Mouse (Mus musculus): ENCODE data around the gene Tmem200b. TPM values are rescaled to one million over a fixed set of nuclear protein-coding genes. Genes with fewer than 3 reads are reported as not detected.

The Tmem200b gene
- polyA plus RNA-seq, 1 experiment from 2014 or later, result 1.8 TPM

- peaks cover 11% of the 10 kb centered on the region; the same call in 1 of the 2 replicates for H3K36me3 ChIP-seq (ENCODE audit: control insufficient read depth, insufficient read depth, low read length)
- WGBS, result 59% methylated on average over 1 of the region's 1 CpGs
- H3K4me2 ChIP-seq (replicated peaks; ENCODE audit: low read depth), result no peak overlapping the region
- H3K4me1 ChIP-seq (replicated peaks; ENCODE audit: control insufficient read depth, insufficient read depth), result no peaks in the 10 kb centered on the region; the same call in 1 of the 2 replicates
- no peaks in the 10 kb centered on the region for H3K27me3 ChIP-seq (ENCODE audit: control insufficient read depth, insufficient read depth, low read length)
- no peak for DNase-seq (ENCODE audit: low spot score)
- no peaks in the 10 kb centered on the region for H3K9me3 ChIP-seq (ENCODE audit: control insufficient read depth, low read length)
- no peak for TF ChIP-seq EP300 (optimal IDR thresholded peaks at IDR 0.05)
- TF ChIP-seq CTCF (IDR thresholded peaks at IDR 0.05; ENCODE audit: low read depth), result no peak
- H3K4me3 ChIP-seq (ENCODE audit: low read depth, low read length), result no peak overlapping the region
- no peak for ATAC-seq (ENCODE audit: low FRiP score, low TSS enrichment)
- no peak overlapping the region for H3K27ac ChIP-seq (replicated peaks)
- no peak overlapping the region for H3K9ac ChIP-seq (ENCODE audit: low read length)
Measured at GRCm38 (mm10) chr4:131888564-131888963, 33.0 kb upstream of the Tmem200b start.

GRCm38 (mm10) chr4:131890692-131891091 is 30.9 kb upstream of the Tmem200b start:
- H3K9me3 ChIP-seq (ENCODE audit: control insufficient read depth, low read length), result no peaks in the 10 kb centered on the region
- TF ChIP-seq EP300 (optimal IDR thresholded peaks at IDR 0.05) (no peak), CTCF (IDR thresholded peaks at IDR 0.05; ENCODE audit: low read depth) (no peak)
- H3K4me2 ChIP-seq (replicated peaks; ENCODE audit: low read depth), result no peak overlapping the region
- H3K36me3 ChIP-seq (ENCODE audit: control insufficient read depth, insufficient read depth, low read length), result peaks cover 17% of the 10 kb centered on the region; the same call in 1 of the 2 replicates
- H3K27ac ChIP-seq (replicated peaks), result no peak overlapping the region
- no peaks in the 10 kb centered on the region for H3K4me1 ChIP-seq (replicated peaks; ENCODE audit: control insufficient read depth, insufficient read depth)
- H3K27me3 ChIP-seq (ENCODE audit: control insufficient read depth, insufficient read depth, low read length), result no peaks in the 10 kb centered on the region
- DNase-seq (ENCODE audit: low spot score), result no peak
- ATAC-seq (ENCODE audit: low FRiP score, low TSS enrichment), result no peak
- H3K4me3 ChIP-seq (ENCODE audit: low read depth, low read length), result no peak overlapping the region
- H3K9ac ChIP-seq (ENCODE audit: low read length), result no peak overlapping the region
- WGBS, result 76% methylated on average over 3 of the region's 3 CpGs

- no peak overlapping the region for H3K4me2 ChIP-seq (replicated peaks; ENCODE audit: low read depth)
- no peaks in the 10 kb centered on the region for H3K27me3 ChIP-seq (ENCODE audit: control insufficient read depth, insufficient read depth, low read length)
- ATAC-seq (ENCODE audit: low FRiP score, low TSS enrichment), result 0 out of 2 replicates have a peak, but pooled peaks have one; percentile 21
- no peak overlapping the region for H3K9ac ChIP-seq (ENCODE audit: low read length)
- peaks cover 46% of the 10 kb centered on the region for H3K36me3 ChIP-seq (ENCODE audit: control insufficient read depth, insufficient read depth, low read length)
- no peak for DNase-seq (ENCODE audit: low spot score)
- TF ChIP-seq CTCF (IDR thresholded peaks at IDR 0.05; ENCODE audit: low read depth), result no peak
- no peak for TF ChIP-seq EP300 (optimal IDR thresholded peaks at IDR 0.05)
- 88% methylated on average over 5 of the region's 5 CpGs for WGBS
- no peaks in the 10 kb centered on the region for H3K4me1 ChIP-seq (replicated peaks; ENCODE audit: control insufficient read depth, insufficient read depth)
- H3K27ac ChIP-seq (replicated peaks), result peak overlapping the region; percentile 40; the same call in 1 of the 2 replicates
- H3K9me3 ChIP-seq (ENCODE audit: control insufficient read depth, low read length), result no peaks in the 10 kb centered on the region
- H3K4me3 ChIP-seq (ENCODE audit: low read depth, low read length), result no peak overlapping the region
Measured at GRCm38 (mm10) chr4:131897109-131897508, 24.5 kb upstream of the Tmem200b start.

GRCm38 (mm10) chr4:131897787-131898186 is 23.8 kb upstream of the Tmem200b start:
- 74% methylated on average over 8 of the region's 8 CpGs for WGBS
- Histone ChIP-seq H3K9me3 (ENCODE audit: control insufficient read depth, low read length) (no peaks in the 10 kb centered on the region), H3K4me2 (replicated peaks; ENCODE audit: low read depth) (no peak overlapping the region), H3K27ac (replicated peaks) (no peak overlapping the region), H3K36me3 (ENCODE audit: control insufficient read depth, insufficient read depth, low read length) (peaks cover 43% of the 10 kb centered on the region), H3K4me1 (replicated peaks; ENCODE audit: control insufficient read depth, insufficient read depth) (no peaks in the 10 kb centered on the region), H3K4me3 (ENCODE audit: low read depth, low read length) (no peak overlapping the region), H3K27me3 (ENCODE audit: control insufficient read depth, insufficient read depth, low read length) (no peaks in the 10 kb centered on the region), H3K9ac (ENCODE audit: low read length) (no peak overlapping the region)
- TF ChIP-seq CTCF (IDR thresholded peaks at IDR 0.05; ENCODE audit: low read depth), result no peak
- TF ChIP-seq EP300 (optimal IDR thresholded peaks at IDR 0.05), result no peak
- ATAC-seq (ENCODE audit: low FRiP score, low TSS enrichment) (peak; percentile 97), DNase-seq (ENCODE audit: low spot score) (peak; percentile 70)

GRCm38 (mm10) chr4:131898503-131899179 is 22.9 kb upstream of the Tmem200b start:
- Histone ChIP-seq H3K4me3 (ENCODE audit: low read depth, low read length) (no peak overlapping the region), H3K4me2 (replicated peaks; ENCODE audit: low read depth) (no peak overlapping the region), H3K9ac (ENCODE audit: low read length) (no peak overlapping the region), H3K27me3 (ENCODE audit: control insufficient read depth, insufficient read depth, low read length) (no peaks in the 10 kb centered on the region), H3K36me3 (ENCODE audit: control insufficient read depth, insufficient read depth, low read length) (peaks cover 35% of the 10 kb centered on the region), H3K4me1 (replicated peaks; ENCODE audit: control insufficient read depth, insufficient read depth) (no peaks in the 10 kb centered on the region), H3K9me3 (ENCODE audit: control insufficient read depth, low read length) (no peaks in the 10 kb centered on the region), H3K27ac (replicated peaks) (no peak overlapping the region)
- TF ChIP-seq CTCF (IDR thresholded peaks at IDR 0.05; ENCODE audit: low read depth), result no peak
- WGBS, result 86% methylated on average over 12 of the region's 12 CpGs
- no peak for DNase-seq (ENCODE audit: low spot score)
- no peak for ATAC-seq (ENCODE audit: low FRiP score, low TSS enrichment)

- H3K36me3 ChIP-seq (ENCODE audit: control insufficient read depth, insufficient read depth, low read length), result peaks cover 30% of the 10 kb centered on the region
- H3K9ac ChIP-seq (ENCODE audit: low read length), result no peak overlapping the region
- H3K9me3 ChIP-seq (ENCODE audit: control insufficient read depth, low read length), result no peaks in the 10 kb centered on the region
- WGBS, result 72% methylated on average over 6 of the region's 6 CpGs
- H3K27ac ChIP-seq (replicated peaks), result no peak overlapping the region
- DNase-seq (ENCODE audit: low spot score) (no peak), ATAC-seq (ENCODE audit: low FRiP score, low TSS enrichment) (no peak)
- no peaks in the 10 kb centered on the region for H3K27me3 ChIP-seq (ENCODE audit: control insufficient read depth, insufficient read depth, low read length)
- no peak for TF ChIP-seq CTCF (IDR thresholded peaks at IDR 0.05; ENCODE audit: low read depth)
- no peak for TF ChIP-seq EP300 (optimal IDR thresholded peaks at IDR 0.05)
- no peak overlapping the region for H3K4me2 ChIP-seq (replicated peaks; ENCODE audit: low read depth)
- H3K4me1 ChIP-seq (replicated peaks; ENCODE audit: control insufficient read depth, insufficient read depth), result no peaks in the 10 kb centered on the region
- no peak overlapping the region for H3K4me3 ChIP-seq (ENCODE audit: low read depth, low read length)
Measured at GRCm38 (mm10) chr4:131899180-131899554, 22.4 kb upstream of the Tmem200b start.

All from stomach, postnatal 0 days (tissue).